Mouse (Mus musculus) lung, postnatal 25 days (tissue): Measurements from ENCODE around the gene Rab42.

Experiments used
- DNase-seq: peaks from one replicate; pipeline ENCODE4 v3.0.0; 2022; ENCODE audit warnings: low spot score

Rab42 gene

GRCm38 (mm10) chr4:132302939-132303479 lies at the start of gene Rab42:
Rab42 (minus strand) TSS chr4:132303385.
- DNase-seq: peak; percentile 19

- no peak for DNase-seq
These were observed 49.6 kb upstream of the Rab42 start for GRCm38 (mm10) chr4:132352739-132353138.

GRCm38 (mm10) chr4:132351401-132351800 lies 48.2 kb upstream of the Rab42 start:
- DNase-seq: no peak

GRCm38 (mm10) chr4:132350854-132351253 lies 47.7 kb upstream of the Rab42 start:
- no peak for DNase-seq

GRCm38 (mm10) chr4:132350123-132350740 lies 47.0 kb upstream of the Rab42 start:
- no peak for DNase-seq

GRCm38 (mm10) chr4:132349495-132350122 lies 46.4 kb upstream of the Rab42 start:
- no peak for DNase-seq

GRCm38 (mm10) chr4:132346661-132347060 lies 43.5 kb upstream of the Rab42 start:
- DNase-seq: no peak

- DNase-seq: no peak
These were observed 43.1 kb upstream of the Rab42 start for GRCm38 (mm10) chr4:132346261-132346660.

- no peak for DNase-seq
These were observed 42.6 kb upstream of the Rab42 start for GRCm38 (mm10) chr4:132345843-132346212.

- DNase-seq: peak; percentile 93
These were observed 42.1 kb upstream of the Rab42 start for GRCm38 (mm10) chr4:132345135-132345842.

GRCm38 (mm10) chr4:132344403-132345134 lies 41.4 kb upstream of the Rab42 start:
- no peak for DNase-seq

GRCm38 (mm10) chr4:132341451-132341850 lies 38.3 kb upstream of the Rab42 start:
- no peak for DNase-seq

GRCm38 (mm10) chr4:132338943-132339342 lies 35.8 kb upstream of the Rab42 start:
- DNase-seq: no peak

GRCm38 (mm10) chr4:132332880-132333279 lies 29.7 kb upstream of the Rab42 start:
- no peak for DNase-seq

- no peak for DNase-seq
These were observed 28.8 kb upstream of the Rab42 start for GRCm38 (mm10) chr4:132331960-132332359.

- DNase-seq: no peak
These were observed 26.7 kb upstream of the Rab42 start for GRCm38 (mm10) chr4:132329835-132330354.

- DNase-seq: peak; percentile 92
These were observed 26.1 kb upstream of the Rab42 start, which contains the start of gene Trnau1ap for GRCm38 (mm10) chr4:132329115-132329834. Trnau1ap (minus strand) TSS chr4:132329538.

GRCm38 (mm10) chr4:132328391-132328982 lies 25.3 kb upstream of the Rab42 start:
- DNase-seq: no peak

- no peak for DNase-seq
These were observed 23.3 kb upstream of the Rab42 start for GRCm38 (mm10) chr4:132326481-132326880.

- no peak for DNase-seq
These were observed 12.5 kb upstream of the Rab42 start for GRCm38 (mm10) chr4:132315711-132316110.

GRCm38 (mm10) chr4:132312627-132313026 lies 9.4 kb upstream of the Rab42 start:
- no peak for DNase-seq
